Mouse (Mus musculus) heart, adult 9 months (tissue): ENCODE results near the gene Sppl2b.

Experiments
- DNase-seq, 2 experiments: peaks; one replicate each; pipeline ENCODE4 v3.0.0; 2022; ENCODE audit warnings: low spot score in 2 of 2

Gene Sppl2b

DNA sequence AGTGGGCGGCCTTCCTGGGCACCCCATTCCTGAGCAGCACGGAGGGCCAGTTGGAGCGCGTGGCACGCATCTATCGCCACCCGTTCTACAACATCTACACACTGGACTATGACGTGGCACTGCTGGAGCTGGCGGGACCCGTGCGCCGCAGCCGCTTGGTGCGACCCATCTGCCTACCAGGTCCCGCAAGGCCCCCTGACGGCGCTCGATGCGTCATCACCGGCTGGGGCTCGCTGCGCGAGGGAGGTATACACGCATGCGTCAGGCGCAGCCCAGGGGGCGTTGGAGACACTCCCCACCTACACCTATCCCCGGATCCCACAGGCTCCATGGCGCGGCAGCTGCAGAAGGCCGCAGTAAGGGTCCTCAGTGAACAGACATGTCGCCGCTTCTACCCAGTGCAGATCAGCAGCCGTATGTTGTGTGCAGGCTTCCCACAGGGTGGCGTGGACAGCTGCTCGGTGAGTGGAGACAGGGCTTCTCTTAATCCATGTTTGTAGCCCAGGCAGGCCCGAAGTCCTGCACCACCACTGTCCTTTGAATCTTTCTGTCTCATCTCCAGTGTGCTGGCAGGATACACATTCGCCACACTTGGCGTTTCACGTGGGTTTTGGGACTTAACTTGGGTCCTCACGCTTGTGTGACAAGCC lies 42.9 kb downstream of the Sppl2b start:
- no peak for DNase-seq

DNA sequence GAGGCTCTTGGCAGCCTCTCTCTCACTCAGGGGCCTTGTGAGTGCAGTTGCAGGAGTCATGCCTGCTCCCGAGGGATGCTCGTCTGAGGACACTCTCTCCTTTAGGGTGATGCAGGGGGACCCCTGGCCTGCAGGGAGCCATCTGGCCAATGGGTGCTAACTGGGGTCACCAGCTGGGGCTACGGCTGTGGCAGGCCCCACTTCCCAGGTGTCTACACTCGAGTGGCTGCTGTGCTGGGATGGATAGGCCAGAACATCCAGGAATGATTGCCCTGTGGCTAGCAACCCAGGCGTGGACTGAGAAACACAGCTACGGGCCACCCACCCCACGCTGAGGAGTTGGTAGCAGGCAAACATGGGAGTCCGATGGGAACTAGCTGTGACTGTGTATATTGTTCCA lies 44.0 kb downstream of the Sppl2b start:
- no peak for DNase-seq

DNA sequence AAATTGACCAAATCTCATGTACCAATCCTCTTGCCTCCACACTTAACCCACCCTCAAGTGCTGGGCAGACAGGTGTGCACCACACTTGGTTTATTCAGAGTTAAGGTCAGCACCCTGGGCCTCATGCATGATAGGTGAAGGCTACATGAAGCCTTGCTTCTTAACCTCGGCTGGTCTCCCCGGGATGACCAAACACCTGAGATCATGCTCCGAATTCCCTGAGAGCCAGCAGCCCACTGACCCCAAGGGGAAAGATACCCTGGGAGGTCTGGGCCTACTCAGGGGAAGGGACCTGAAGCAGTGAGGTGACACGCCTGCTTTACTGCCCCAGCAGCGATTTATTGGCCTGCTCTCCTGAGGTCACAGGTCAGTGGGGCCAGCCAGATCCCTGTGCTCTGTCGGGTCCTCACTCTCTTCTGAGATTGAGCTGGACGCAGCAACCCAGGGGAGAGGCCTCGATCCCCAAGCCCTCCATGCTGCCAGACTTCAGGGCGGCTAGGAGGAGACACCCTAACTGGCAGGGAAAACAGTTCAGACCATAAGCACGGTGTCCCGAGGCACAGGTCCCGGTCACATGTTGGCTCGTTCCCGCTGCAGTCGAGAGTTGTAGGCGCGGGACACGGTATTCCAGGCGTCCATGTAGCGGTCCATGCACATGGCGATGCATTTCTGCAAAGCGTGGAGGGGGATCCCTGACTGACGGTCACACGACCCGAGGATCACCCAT lies 44.7 kb downstream of the Sppl2b start:
- DNase-seq: no peak

DNA sequence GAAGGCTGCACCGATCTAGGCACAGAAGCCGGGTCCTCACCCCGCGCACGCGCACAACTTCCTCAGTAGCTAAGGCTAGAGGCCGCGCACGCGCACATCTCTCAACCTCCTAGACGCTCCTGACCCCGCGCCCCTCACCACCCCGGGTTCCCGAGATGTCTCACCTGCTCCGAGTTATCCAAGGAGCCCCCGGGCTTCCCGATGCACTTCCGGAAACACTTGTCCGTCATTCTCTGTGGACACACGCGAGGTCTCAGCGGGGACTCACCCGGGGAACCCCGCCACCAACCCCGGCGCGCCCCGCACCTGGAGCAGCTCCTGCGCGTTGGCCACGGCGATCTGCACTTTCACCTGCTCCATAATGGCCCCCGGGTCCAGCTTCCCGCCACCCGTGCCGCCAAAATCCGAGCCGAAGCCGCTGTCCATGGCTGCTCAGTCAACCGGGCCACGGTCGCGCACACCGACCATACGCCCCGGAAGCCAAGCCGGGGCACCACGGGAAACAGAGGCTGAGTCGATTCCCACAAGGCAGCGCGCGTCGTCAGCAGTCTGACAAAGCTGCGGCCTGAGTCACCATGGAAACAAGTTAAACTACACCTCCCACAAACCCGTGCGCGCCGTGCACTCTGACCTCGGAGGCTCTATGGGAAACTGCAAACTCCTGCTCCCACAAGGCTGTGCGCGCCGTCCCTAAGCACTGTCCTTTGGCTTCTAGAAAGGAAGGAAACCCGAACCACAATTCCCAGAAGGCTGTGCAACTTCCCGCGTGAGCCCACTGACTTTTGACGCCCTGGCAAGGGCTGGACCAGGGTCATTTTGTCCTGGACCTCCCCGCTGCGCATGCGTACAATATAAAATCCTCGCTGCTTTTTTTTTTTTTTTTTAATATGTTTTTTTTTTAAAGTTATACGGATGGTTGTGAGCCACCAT lies 45.5 kb downstream of the Sppl2b start, which contains the start of gene Timm13:
TSS of gene Timm13 (minus strand) at position 652 of the 930 bp plus-strand sequence.
- DNase-seq: peak; percentile 99 to 100

DNA sequence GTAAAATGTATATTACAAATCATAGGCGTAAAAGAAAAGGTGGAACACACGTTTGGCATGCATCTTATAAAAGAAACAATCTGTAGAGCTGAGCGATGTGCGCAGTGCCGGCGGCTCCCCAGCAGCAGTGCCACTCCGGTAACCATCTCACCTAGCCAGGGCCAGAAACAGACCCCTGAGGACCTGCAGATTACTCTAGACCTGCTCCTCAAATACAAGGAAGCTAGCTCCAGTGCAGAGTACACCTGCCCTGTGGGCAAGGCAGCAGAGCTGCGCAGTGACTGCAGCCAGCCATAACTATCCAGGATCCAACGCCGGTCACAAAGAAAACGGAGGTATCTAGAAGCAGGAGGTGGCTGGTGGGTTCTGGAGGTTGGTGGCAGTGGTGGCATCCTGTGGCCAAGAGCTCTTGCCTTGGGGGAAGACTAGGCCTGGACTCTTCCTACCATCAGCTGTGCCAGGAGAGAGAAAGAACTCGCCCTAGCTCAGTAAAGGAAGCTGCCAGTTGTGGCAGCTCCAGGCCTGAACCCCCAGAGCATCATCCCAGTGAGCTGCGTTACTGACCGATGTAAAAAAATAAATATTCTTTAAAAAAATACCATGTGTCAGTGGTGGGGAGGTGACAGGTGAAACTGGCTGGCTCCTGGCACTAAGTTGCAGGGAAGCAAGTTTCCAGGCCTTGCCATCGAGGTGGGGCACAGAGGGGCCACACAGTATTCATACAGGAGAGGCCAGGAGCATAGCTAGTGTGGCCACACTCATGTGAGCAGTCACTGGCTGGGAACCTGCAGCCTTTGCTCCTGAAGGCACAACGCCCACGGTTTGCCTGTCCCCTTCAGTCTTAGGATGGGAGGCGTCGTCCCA lies 46.6 kb downstream of the Sppl2b start:
- peak in 1 of 2 experiments; percentile 45 for DNase-seq

DNA sequence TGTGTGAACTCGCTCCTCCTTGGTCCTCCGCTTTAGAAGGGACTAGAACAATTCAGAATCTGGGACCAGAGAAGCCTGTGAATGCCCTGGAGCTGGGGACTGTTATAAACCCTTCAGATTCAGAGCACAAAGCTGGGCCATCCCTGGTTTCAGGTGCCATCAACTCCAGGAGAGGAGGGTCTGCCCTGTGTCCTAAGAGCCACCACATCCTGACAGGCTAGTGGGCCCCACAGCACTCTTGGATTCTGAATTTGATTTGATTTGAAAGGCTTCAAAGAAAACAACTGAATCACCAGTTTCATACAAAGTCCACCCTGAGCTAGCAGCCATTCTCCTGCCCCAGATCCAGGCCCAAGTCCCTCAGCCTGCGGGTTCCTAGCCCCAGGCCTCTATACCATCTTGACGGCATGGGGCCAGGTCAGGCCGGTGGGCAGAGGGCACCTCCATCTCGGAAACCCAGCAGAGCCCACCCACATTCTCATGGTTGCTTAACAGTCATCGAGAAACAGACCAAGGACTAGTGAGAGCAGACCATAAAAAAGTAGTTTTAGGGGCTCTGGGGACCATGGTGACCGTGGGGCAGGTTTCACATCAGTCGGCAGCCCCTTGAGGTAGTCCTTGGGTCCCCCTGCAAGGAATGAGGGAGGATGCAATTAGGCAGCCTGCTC lies 47.3 kb downstream of the Sppl2b start:
- no peak for DNase-seq

DNA sequence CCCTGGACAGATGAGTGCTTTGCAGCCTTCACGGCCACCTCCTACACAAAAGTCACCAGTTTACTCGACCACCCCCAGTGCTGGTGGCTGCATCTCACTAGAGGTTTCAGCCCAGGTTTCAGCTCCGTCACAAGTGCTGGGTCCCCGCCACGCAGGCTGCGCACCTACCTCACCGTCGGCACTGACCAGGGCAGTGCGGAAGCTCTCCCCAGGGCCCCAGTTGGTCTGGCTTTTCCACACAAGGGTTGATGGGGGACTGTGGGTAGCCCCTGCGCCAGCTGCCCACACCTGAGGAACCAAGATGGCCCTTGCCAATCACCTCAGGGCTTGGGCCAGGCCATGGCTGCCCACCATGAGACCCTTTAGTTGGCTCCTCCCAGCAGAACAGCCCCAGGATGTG lies 48.2 kb downstream of the Sppl2b start:
- no peak for DNase-seq

DNA sequence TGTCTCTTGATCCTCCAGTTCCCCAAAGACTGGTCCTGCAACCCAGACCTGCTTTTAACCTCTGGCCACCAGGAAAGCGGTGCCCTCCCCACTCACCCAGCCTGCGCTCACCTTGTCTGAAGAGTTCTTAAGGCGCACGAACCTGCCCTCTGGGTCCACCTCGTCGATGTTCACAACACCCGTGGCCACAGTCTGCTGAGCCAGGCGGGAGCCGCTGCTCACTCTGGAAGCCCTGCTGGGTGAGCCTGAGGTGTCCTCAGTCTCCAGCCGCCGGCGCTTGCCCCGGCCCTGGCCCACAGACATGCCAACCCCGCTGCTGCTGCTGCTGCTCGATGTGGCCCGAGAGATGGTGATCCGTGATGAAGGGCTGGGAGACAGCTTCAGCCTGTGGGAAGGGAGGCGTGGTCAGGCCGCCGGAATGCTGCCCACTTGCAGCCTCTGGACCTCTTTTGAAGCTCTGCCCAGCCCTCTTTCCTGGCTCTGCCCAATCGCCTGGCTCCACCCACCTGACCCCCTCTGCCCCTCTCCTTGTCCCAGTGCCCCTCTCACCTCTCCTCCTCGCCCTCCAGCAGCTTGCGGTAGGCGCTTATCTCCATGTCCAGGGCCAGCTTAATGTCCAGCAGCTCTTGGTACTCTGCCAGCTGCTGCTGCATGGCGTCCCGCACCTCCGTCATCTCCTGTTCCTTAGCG lies 49.1 kb downstream of the Sppl2b start:
- no peak for DNase-seq

DNA sequence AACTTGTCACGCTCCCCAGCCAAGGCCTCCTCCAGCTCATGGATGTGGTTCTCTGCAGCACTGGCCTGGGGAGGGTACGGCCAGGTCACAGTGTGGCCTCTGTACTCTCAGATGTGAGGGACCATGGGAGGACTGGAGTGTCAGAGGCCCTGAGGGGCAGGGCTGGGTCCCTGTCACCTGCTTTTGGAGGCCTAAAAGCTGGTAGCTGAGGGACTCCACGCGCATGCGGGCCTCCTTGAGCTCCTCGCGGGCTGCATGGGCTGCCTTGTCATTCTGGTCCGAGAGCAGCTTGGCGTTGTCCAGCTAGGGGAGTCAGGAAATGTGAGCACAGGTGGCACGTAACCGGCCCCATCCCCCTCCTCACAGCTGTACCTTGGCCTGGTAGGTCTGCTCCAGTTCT lies 49.6 kb downstream of the Sppl2b start:
- DNase-seq: no peak

DNA sequence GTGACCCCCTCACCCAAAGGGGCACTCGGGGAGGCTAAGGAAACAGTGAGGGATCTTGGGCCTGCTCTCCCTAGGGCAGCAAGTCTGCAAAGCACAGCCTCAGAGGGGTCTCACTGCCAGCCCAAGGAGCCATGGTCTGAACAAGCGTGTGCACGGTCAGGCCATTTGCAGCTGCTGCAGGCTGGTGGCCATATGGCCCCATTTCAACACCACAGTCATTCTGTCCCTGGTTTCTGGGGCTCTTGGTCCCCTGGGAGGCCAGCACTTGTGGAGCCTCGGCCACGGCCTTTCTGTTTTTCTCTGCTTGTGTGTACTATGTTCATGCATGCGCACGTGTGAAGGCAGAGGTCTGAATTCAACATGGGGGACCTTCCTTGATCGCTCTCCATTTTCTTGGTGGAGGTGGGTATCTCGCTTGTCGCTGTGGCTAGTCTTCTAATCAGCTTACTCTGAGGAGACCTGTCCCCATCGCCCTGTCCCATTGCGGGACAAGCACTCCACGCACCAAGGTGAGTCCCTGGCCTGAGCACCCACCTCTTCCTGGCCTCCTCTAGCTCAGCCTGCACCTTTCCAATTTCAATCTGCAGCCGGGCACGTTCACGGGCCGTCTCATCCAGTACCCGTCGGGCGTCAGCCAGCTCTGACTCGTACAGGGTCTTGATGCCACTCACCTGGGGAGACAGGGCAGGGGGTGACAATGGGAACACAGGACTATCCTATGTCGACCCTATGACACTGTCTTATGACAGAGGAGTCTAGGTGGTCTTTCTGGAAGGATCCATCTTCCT lies 54.5 kb downstream of the Sppl2b start:
- no peak for DNase-seq

DNA sequence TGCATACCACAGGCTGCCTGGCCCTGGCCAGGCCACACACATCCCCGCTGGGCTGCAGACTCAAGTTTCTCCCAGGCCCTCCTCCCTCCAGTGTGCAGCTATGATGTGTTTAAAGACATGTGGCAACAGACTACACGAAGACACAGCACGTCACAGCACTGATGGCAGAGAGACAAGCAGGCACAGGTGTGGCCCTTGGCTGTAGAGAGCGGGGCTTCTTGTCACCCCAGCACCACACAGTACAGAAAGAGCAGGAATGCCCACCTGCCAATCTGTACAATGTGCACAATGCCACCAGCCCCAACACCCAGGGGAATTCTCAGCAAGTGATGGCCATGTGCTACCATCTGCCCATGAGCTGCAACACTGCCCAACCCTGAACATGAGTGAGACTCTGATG lies 56.3 kb downstream of the Sppl2b start:
- no peak for DNase-seq

DNA sequence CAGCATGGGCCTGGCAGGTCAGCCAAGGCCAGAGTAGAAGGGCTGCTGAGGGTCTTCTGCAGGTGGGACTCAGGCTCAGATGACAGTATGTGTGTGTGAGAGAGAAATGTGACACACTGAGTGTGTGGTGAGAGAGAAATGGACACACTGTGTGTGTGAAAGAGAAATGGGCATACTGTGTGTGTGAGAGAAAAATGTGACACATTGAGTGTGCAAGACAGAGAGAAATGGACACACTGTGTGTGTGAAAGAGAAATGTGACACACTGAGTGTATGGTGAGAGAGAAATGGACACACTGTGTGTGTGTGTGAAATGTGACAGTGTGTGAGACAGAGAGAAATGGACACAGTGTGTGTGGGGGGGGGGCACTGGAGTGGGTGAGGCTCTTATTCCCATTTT lies 56.8 kb downstream of the Sppl2b start:
- no peak for DNase-seq

DNA sequence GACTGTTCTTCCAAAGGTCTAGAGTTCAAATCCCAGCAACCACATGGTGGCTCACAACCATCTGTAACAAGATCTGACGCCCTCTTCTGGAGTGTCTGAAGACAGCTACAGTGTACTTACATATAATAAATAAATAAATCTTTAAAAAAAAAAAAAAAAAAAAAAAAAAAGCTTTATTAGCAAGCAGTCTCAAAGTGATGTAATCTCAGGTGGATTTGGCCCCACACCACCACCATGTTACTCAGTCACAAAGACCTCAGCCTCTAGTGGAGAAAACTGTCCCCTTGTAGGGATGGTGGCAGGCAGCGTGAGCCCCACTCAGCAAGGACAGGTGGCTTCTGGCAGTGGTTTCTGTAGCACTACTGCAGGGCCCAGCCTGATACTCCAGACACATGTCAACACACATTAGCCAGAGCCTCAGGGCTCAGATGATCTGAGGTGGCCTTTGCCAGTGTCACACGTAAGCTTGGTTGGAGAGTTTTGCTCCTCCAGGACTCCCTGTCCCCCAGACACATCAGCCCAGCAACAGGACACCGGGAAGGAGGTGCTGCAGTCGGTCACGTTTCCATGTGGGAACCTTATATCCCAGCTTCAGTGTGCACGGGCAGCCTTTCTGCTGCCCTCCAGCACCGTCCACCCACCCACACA lies 58.4 kb downstream of the Sppl2b start:
- DNase-seq: no peak

DNA sequence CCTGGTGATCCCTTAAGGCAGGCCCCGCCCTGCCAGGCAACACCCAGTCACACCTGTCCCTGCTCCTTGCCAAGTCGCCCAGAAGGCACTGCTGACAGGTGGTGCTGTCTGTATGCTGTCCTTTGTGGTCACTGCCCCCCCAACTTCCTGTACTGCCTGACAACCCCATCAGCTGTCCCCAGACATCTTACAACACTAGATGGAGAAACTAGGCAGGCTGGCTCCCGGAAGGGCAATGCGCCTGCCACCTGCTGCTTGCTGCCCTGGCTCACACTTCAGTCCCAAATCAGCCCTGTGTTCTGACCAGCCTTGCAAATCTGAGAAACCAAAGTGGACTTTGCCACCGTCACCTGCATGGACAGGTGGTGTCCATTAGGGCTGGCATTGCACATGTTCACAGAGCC lies 59.2 kb downstream of the Sppl2b start:
- no peak for DNase-seq

DNA sequence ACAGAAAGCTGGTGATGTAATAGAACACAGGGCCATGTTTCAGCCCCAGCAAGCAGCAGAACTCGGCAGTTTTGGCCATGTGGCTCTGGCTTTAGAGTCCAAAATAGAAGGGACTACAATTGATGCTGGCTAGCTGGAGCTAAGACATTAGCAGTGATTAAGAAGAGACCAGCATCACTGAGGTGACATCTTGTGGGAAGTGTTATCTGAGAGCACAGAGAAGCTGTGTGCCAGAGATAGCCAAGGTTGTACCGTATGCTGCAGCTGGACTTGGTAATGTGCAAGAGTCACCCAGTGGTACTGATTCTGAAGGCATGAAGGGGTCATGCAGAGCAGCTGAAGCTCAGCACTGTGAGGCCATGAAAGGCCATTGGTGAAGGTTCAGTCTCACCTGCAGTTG lies 60.2 kb downstream of the Sppl2b start:
- DNase-seq: no peak

DNA sequence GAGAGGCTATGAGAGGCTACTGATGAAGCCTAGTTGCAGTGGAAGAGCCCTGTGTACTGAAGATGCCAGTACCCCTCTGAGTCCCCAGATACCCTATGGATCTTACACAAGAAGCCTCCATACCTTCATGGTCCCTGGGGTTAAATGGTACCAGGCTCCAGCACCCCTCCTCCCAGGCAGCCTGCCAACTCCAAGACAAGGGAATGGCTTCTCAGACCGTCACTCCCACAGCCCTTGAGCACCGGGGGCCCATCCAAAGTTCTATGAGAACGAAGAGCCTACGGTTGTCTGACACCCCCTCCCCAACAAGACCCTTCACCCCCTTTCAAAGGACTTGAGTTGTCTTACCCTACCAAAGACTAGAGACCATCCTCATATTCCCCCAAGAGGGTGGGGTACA lies 60.7 kb downstream of the Sppl2b start:
- no peak for DNase-seq

DNA sequence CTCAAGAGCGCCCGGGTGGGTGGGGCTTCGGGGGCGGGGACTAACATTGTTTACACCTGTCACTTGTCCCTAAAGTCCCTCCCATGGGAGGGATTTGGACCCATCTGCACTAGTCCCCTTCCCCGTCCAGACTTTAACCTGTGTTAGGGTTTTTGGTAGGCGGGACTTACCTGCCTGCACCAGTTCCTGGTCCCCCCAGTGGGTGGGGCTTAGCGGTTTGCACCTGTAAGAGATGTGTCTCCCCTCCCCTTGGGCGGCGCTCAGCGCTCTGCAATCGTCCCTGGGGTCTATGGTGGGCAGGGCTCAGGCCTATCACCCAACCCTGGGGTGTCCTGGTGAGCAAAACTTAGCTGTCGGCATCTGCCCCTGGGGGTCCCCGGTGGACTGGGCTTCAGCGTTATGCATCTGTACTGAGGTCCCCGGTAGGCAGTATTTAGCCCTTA lies 62.3 kb downstream of the Sppl2b start:
- DNase-seq: no peak

DNA sequence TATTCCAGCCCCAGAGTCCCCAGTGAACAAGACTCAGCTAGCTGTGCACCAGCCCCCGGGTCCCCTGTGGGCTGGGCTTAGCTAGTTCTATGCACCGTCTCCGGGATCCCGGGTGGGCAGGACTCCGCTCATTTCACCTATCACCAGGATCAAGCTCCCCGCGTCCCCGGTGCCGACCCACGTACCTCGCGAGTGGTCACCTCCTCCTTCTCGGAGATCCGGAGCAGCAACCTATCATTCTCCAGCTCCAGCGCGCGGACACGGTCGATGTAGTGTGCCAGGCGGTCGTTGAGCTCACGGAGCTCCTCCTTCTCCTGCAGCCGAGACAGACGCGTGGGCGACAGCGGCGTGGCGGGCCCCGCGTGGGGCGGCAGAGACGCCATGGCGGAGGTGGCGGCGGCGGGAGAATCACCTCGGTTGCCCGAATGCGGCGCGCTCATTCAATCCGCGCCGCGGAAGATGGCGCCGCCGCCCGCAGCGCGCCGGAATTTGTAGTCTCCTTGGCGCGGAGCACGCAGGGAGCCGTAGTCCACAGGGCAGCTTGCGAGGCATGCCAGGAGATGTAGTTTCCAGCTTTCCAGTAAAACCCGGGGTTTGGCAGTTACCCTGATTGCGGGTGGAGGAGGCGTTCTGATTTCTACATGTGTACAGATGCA lies 62.8 kb downstream of the Sppl2b start, which contains the start of gene Lmnb2:
TSS of gene Lmnb2 (minus strand) at position 467 of the 656 bp plus-strand sequence.
- peak in 1 of 2 experiments; percentile 61 for DNase-seq
